Comparison of ENCODE assay signal across 13 mouse cellular contexts in the genomic region with DNA sequence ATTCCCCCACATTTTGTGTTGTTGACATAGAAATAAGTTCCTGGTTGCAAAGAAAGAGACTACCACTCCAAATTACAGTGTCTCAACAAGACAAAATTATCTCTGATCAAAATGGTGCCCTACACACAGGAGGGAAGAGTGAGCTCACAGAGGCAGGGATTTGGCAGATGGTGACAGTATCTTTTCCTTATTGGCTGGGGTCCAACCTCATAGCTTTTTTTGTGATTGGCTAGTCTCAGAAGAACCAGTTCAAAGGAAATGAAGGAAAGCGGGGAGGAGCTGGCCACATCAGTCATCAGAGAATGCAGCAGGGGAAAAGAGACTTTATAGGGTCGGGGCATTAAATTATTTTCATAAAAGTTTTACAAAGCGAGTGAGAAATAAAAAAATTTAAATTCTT.
"Had no signal": no experiment of that assay in that cellular context is flagged by ENCODE, and none has a peak within 500 bp of the region (broad histone marks: within the 10 kb centered on the region; RNA-seq: fewer than 3 reads in every experiment).

No protein-coding gene starts in this region.

- H3K9ac ChIP-seq: kidney, embryonic 15.5 days; liver, embryonic 15.5 days; lung, embryonic 15.5 days; neural tube, embryonic 13.5 days had no signal

- H3K27ac ChIP-seq: kidney, embryonic 15.5 days; left cerebral cortex, adult 2 months; limb, embryonic 10.5 days; liver, embryonic 15.5 days; lung, embryonic 15.5 days; neural tube, embryonic 13.5 days had no signal

- H3K4me3 ChIP-seq: kidney, embryonic 15.5 days; left cerebral cortex, adult 2 months; limb, embryonic 10.5 days; liver, embryonic 15.5 days; lung, embryonic 15.5 days; neural tube, embryonic 13.5 days had no signal

- H3K4me1 ChIP-seq: kidney, embryonic 15.5 days; limb, embryonic 10.5 days; liver, embryonic 15.5 days; lung, embryonic 15.5 days; neural tube, embryonic 13.5 days had no signal

- H3K9me3 ChIP-seq: kidney, embryonic 15.5 days; limb, embryonic 10.5 days; liver, embryonic 15.5 days; lung, embryonic 15.5 days; neural tube, embryonic 13.5 days had no signal

- H3K27me3 ChIP-seq: kidney, embryonic 15.5 days; liver, embryonic 15.5 days; lung, embryonic 15.5 days; neural tube, embryonic 13.5 days had no signal

- DNase-seq: kidney, adult 18-20 months; kidney, postnatal 25 days; lung, postnatal 36 days; right cerebral cortex, adult 18-20 months; right cerebral cortex, postnatal 25 days; thymus, postnatal 36 days had no signal

- H3K36me3 ChIP-seq: kidney, embryonic 15.5 days; limb, embryonic 10.5 days; liver, embryonic 15.5 days; lung, embryonic 15.5 days; neural tube, embryonic 13.5 days had no signal

- H3K4me2 ChIP-seq: kidney, embryonic 15.5 days; liver, embryonic 11.5 days; liver, embryonic 15.5 days; lung, embryonic 15.5 days; neural tube, embryonic 13.5 days had no signal
